Mouse (Mus musculus) liver, postnatal 0 days (tissue): ENCODE data around the gene 9030025P20Rik.
"Not testable (repeated sequence)": the region's sequence is repeated elsewhere in the genome, so short reads cannot be mapped to it uniquely, and the experiment has no call there.

Experiments used
- CTCF ChIP-seq: sonication (generic); IDR thresholded peaks from 2 replicates; pipeline ENCODE4 v1.5.1; 2016; ENCODE audit warnings: antibody characterized with exemption, low read depth
- EP300 ChIP-seq: IDR thresholded peaks from 2 replicates; pipeline ENCODE4 v1.6.1; 2016; ENCODE audit warnings: antibody characterized with exemption, low read depth, mild to moderate bottlenecking

DNA sequence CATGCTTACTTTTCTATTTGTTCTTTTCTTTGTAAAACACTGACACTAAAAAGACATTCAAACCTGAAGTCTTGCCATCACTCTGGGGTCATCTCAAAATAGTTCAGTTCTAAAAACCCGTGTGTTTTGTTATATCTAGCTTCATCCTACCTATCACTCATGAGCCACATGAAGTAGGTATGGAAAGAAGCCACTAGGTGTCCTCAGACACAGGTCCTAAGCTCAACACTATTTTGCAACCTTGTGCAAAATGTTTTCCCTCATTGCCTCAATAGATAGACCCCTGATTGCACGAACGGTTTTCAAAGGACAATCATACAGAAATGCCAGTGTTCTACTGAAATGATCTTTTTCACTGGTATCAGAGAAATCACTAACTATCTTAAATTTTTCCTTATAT, 30.8 kb downstream of the 9030025P20Rik start:
- TF ChIP-seq CTCF, EP300: not testable (repeated sequence)
